Mouse (Mus musculus) liver, adult 2 months (tissue): Measurements from ENCODE around the gene Il6ra.

Source experiments
- CTCF ChIP-seq: fragments of 200-500 bp; IDR thresholded peaks from 2 replicates; pipeline ENCODE4 v1.5.1; 2011; ENCODE audit warnings: low read depth, low read length, control low read depth
- POLR2A ChIP-seq: fragments of 200-500 bp; IDR thresholded peaks from 2 replicates; pipeline ENCODE4 v1.6.1; 2011; ENCODE audit warnings: low read length, control low read depth; ENCODE audit not compliant: insufficient read depth; ENCODE audit errors: extremely low read depth

GRCm38 (mm10) chr3:89870472-89871271 is 42.3 kb downstream of the Il6ra start:
- TF ChIP-seq CTCF (no peak), POLR2A (no peak)
